Mouse (Mus musculus) liver, embryonic 16.5 days (tissue): ENCODE measurements around the gene Daw1. TPM values are rescaled to one million over a fixed set of nuclear protein-coding genes. Genes with fewer than 3 reads are reported as not detected.

ENCODE experiments used
- ATAC-seq: fragments of 200-750 bp; cut with Nextera tagmentation; 2 replicates; pipeline ENCODE4 v1.8.0; 2017; ENCODE audit warnings: low read depth, mild to moderate bottlenecking, moderate number of reproducible peaks, moderate library complexity
- H3K27ac ChIP-seq: fragments of 300-500 bp; sonication (generic); 2 replicates; pipeline ENCODE4 v1.5.1; 2014; ENCODE audit warnings: mild to moderate bottlenecking, low read length
- H3K27me3 ChIP-seq: fragments of 300-500 bp; sonication (generic); 2 replicates; pipeline ENCODE4 v1.6.1; 2014; ENCODE audit warnings: low read depth, low read length, mixed read lengths; ENCODE audit not compliant: control insufficient read depth, insufficient read depth
- H3K36me3 ChIP-seq: fragments of 300-500 bp; sonication (generic); 2 replicates; pipeline ENCODE4 v1.6.1; 2014; ENCODE audit warnings: mild to moderate bottlenecking; ENCODE audit not compliant: control insufficient read depth, insufficient read depth
- H3K4me1 ChIP-seq: fragments of 300-500 bp; sonication (generic); 2 replicates; pipeline ENCODE4 v1.6.1; 2014; ENCODE audit warnings: low read depth, low read length, mixed read lengths; ENCODE audit not compliant: control insufficient read depth
- H3K4me2 ChIP-seq: fragments of 300-500 bp; sonication (generic); 2 replicates; pipeline ENCODE4 v1.6.1; 2014; ENCODE audit warnings: low read depth, low read length, mixed read lengths
- H3K4me3 ChIP-seq: fragments of 300-500 bp; sonication (generic); 2 replicates; pipeline ENCODE4 v1.5.1; 2014; ENCODE audit warnings: low read depth, mild to moderate bottlenecking, low read length
- H3K9ac ChIP-seq: fragments of 300-500 bp; sonication (generic); 2 replicates; pipeline ENCODE4 v1.6.1; 2014; ENCODE audit warnings: low read depth, low read length
- H3K9me3 ChIP-seq: fragments of 300-500 bp; sonication (generic); replicated peaks from 2 replicates; pipeline ENCODE4 v1.6.1; 2016; ENCODE audit warnings: low read length; ENCODE audit not compliant: control insufficient read depth
- WGBS: fragments of 180-500 bp; shearing (Covaris S2); extraction: QIAGEN DNeasy Blood & Tissue Kit; methylation state at CpG from one replicate; pipeline ENCODE4 v1.1.7; 2014; ENCODE audit not compliant: insufficient replicate concordance; 5-methylcytosine and 5-hydroxymethylcytosine counted together
- polyA plus RNA-seq: library from polyadenylated mRNA; unstranded; fragments of >200 nt; fragmentation: Nextera tagmentation; extraction: Ambion mirVana; gene quantifications from 2 replicates; pipeline ENCODE4 v1.2.1, GENCODE M21; 2015

Daw1 gene
- not detected in 2 replicates for polyA plus RNA-seq

GRCm38 (mm10) chr1:83159603-83160002 is at the start of gene Daw1:
Daw1 (plus strand) TSS chr1:83159752.
- no peak within 1 kb of the TSS for H3K9ac ChIP-seq
- no peaks in the 10 kb centered on the region for H3K27me3 ChIP-seq
- 0 out of 2 replicates have a peak, but pooled peaks have one; percentile 30 for ATAC-seq
- H3K36me3 ChIP-seq = no peaks in the 10 kb centered on the region
- no peak within 1 kb of the TSS for H3K27ac ChIP-seq
- H3K4me2 ChIP-seq = peak within 1 kb of the TSS; percentile 51
- H3K4me1 ChIP-seq = no peaks in the 10 kb centered on the region
- peak within 1 kb of the TSS; percentile 51 for H3K4me3 ChIP-seq
- WGBS = 2% methylated on average over 16 of the region's 16 CpGs
- H3K9me3 ChIP-seq = no peaks in the 10 kb centered on the region

- no peak overlapping the region for H3K4me3 ChIP-seq
- H3K36me3 ChIP-seq = no peaks in the 10 kb centered on the region
- no peak for ATAC-seq
- no peaks in the 10 kb centered on the region for H3K4me1 ChIP-seq
- no peak overlapping the region for H3K27ac ChIP-seq
- H3K9ac ChIP-seq = no peak overlapping the region
- no peak overlapping the region for H3K4me2 ChIP-seq
- H3K9me3 ChIP-seq = no peaks in the 10 kb centered on the region
- no peaks in the 10 kb centered on the region for H3K27me3 ChIP-seq
Measured at GRCm38 (mm10) chr1:83110992-83111391, 48.6 kb upstream of the Daw1 start.

- Histone ChIP-seq H3K27me3 (no peaks in the 10 kb centered on the region), H3K4me2 (no peak overlapping the region), H3K27ac (no peak overlapping the region), H3K36me3 (no peaks in the 10 kb centered on the region), H3K9ac (no peak overlapping the region), H3K4me3 (no peak overlapping the region), H3K4me1 (no peaks in the 10 kb centered on the region), H3K9me3 (no peaks in the 10 kb centered on the region)
- 42% methylated on average over 5 of the region's 5 CpGs for WGBS
- no peak for ATAC-seq
Measured at GRCm38 (mm10) chr1:83111726-83112125, 47.8 kb upstream of the Daw1 start.

GRCm38 (mm10) chr1:83116447-83117137 is 43.0 kb upstream of the Daw1 start, which contains the start of gene Ccl20:
Ccl20 (plus strand) TSS chr1:83116766.
- H3K4me1 ChIP-seq = no peaks in the 10 kb centered on the region
- no peak within 1 kb of the TSS for H3K4me3 ChIP-seq
- no peak within 1 kb of the TSS for H3K9ac ChIP-seq
- no peak for ATAC-seq
- no peaks in the 10 kb centered on the region for H3K36me3 ChIP-seq
- no peak within 1 kb of the TSS for H3K27ac ChIP-seq
- no peaks in the 10 kb centered on the region for H3K27me3 ChIP-seq
- H3K9me3 ChIP-seq = no peaks in the 10 kb centered on the region
- WGBS = 24% methylated on average over 8 of the region's 8 CpGs
- H3K4me2 ChIP-seq = no peak within 1 kb of the TSS

GRCm38 (mm10) chr1:83117217-83117616 is 42.3 kb upstream of the Daw1 start:
- ATAC-seq = no peak
- 79% methylated on average over 3 of the region's 3 CpGs for WGBS
- H3K27me3 ChIP-seq = no peaks in the 10 kb centered on the region

GRCm38 (mm10) chr1:83117661-83118060 is 41.9 kb upstream of the Daw1 start:
- no peak for ATAC-seq
- H3K27me3 ChIP-seq = no peaks in the 10 kb centered on the region
- H3K36me3 ChIP-seq = no peaks in the 10 kb centered on the region
- H3K9ac ChIP-seq = no peak overlapping the region
- H3K9me3 ChIP-seq = no peaks in the 10 kb centered on the region
- H3K27ac ChIP-seq = no peak overlapping the region
- no peak overlapping the region for H3K4me3 ChIP-seq
- no peak overlapping the region for H3K4me2 ChIP-seq
- no peaks in the 10 kb centered on the region for H3K4me1 ChIP-seq
- WGBS = 67% methylated on average over 7 of the region's 7 CpGs

More at GRCm38 (mm10) chr1:83117217-83117616, 42.3 kb upstream of the Daw1 start:
- Histone ChIP-seq H3K9me3 (no peaks in the 10 kb centered on the region), H3K4me2 (no peak overlapping the region), H3K4me3 (no peak overlapping the region), H3K4me1 (no peaks in the 10 kb centered on the region), H3K27ac (no peak overlapping the region), H3K36me3 (no peaks in the 10 kb centered on the region), H3K9ac (no peak overlapping the region)

GRCm38 (mm10) chr1:83119903-83120302 is 39.6 kb upstream of the Daw1 start:
- Histone ChIP-seq H3K36me3 (no peaks in the 10 kb centered on the region), H3K4me3 (no peak overlapping the region), H3K4me2 (no peak overlapping the region), H3K4me1 (no peaks in the 10 kb centered on the region), H3K27me3 (no peaks in the 10 kb centered on the region), H3K9ac (no peak overlapping the region), H3K9me3 (no peaks in the 10 kb centered on the region), H3K27ac (no peak overlapping the region)
- ATAC-seq = no peak

GRCm38 (mm10) chr1:83120312-83120711 is 39.2 kb upstream of the Daw1 start:
- H3K27ac ChIP-seq = no peak overlapping the region
- 46% methylated on average over 3 of the region's 3 CpGs for WGBS
- H3K9me3 ChIP-seq = no peaks in the 10 kb centered on the region
- H3K27me3 ChIP-seq = no peaks in the 10 kb centered on the region
- H3K36me3 ChIP-seq = no peaks in the 10 kb centered on the region
- H3K4me2 ChIP-seq = no peak overlapping the region
- no peak for ATAC-seq
- H3K4me1 ChIP-seq = no peaks in the 10 kb centered on the region
- no peak overlapping the region for H3K4me3 ChIP-seq
- H3K9ac ChIP-seq = no peak overlapping the region

- H3K9me3 ChIP-seq = no peaks in the 10 kb centered on the region
- ATAC-seq = no peak
- H3K27ac ChIP-seq = no peak overlapping the region
- H3K4me3 ChIP-seq = no peak overlapping the region
- H3K27me3 ChIP-seq = no peaks in the 10 kb centered on the region
- no peak overlapping the region for H3K9ac ChIP-seq
- WGBS = 46% methylated on average over 2 of the region's 2 CpGs
- no peaks in the 10 kb centered on the region for H3K36me3 ChIP-seq
- H3K4me2 ChIP-seq = no peak overlapping the region
- no peaks in the 10 kb centered on the region for H3K4me1 ChIP-seq
Measured at GRCm38 (mm10) chr1:83123201-83123600, 36.4 kb upstream of the Daw1 start.
